10 mouse cellular contexts compared by ENCODE assay signal in genomic region chr19:9915935-9916334, GRCm38 (mm10). TPM values are rescaled to one million over a fixed set of nuclear protein-coding genes. Genes with fewer than 3 reads are reported as not detected.
DNase-seq lines count a peak whose midpoint lies in the region; ATAC-seq and TF ChIP-seq lines count a peak whose summit lies in the region.
"Had no signal": no experiment of that assay in that cellular context is flagged by ENCODE, and none has a peak within 500 bp of the region (broad histone marks: within the 10 kb centered on the region; RNA-seq: fewer than 3 reads in every experiment).

No protein-coding gene starts in this region.

- no peaks in the 10 kb centered on the region for H3K36me3 ChIP-seq in liver, adult 2 months (ENCODE audit: control insufficient read depth, insufficient read depth, low read length)
- H3K36me3 ChIP-seq in neural tube, embryonic 14.5 days (ENCODE audit: control insufficient read depth, insufficient read depth, low read length), result no peaks in the 10 kb centered on the region
- H3K36me3 ChIP-seq in testis, adult 2 months (ENCODE audit: control insufficient read depth, insufficient read depth, low read length), result no peaks in the 10 kb centered on the region
- H3K36me3 ChIP-seq: embryonic facial prominence, embryonic 15.5 days; neural tube, embryonic 13.5 days had no signal

- H3K9ac ChIP-seq in liver, adult 2 months (ENCODE audit: low read depth, low read length), result no peak overlapping the region
- H3K9ac ChIP-seq in neural tube, embryonic 14.5 days (replicated peaks; ENCODE audit: low read depth, low read length), result no peak overlapping the region
- H3K9ac ChIP-seq: embryonic facial prominence, embryonic 15.5 days; neural tube, embryonic 13.5 days had no signal

- no peak overlapping the region for H3K4me3 ChIP-seq in liver, adult 2 months (ENCODE audit: insufficient read depth, low read depth, low read length)
- H3K4me3 ChIP-seq in neural tube, embryonic 14.5 days (ENCODE audit: low read depth, low read length), result no peak overlapping the region
- H3K4me3 ChIP-seq in testis, adult 2 months (ENCODE audit: control insufficient read depth, low read depth, low read length), result no peak overlapping the region
- H3K4me3 ChIP-seq: embryonic facial prominence, embryonic 15.5 days; neural tube, embryonic 13.5 days had no signal

- TF ChIP-seq POLR2A in liver, adult 2 months (IDR thresholded peaks at IDR 0.05; ENCODE audit: extremely low read depth, insufficient read depth, low read length), result no peak
- TF ChIP-seq POLR2A in testis, adult 2 months (IDR thresholded peaks at IDR 0.05; ENCODE audit: control insufficient read depth, low read depth, low read length), result no peak

- no peaks in the 10 kb centered on the region for H3K4me1 ChIP-seq in liver, adult 2 months (ENCODE audit: control insufficient read depth, insufficient read depth, low read length)
- H3K4me1 ChIP-seq in neural tube, embryonic 14.5 days (ENCODE audit: control insufficient read depth, insufficient read depth, low read length), result no peaks in the 10 kb centered on the region
- no peaks in the 10 kb centered on the region for H3K4me1 ChIP-seq in testis, adult 2 months (ENCODE audit: control insufficient read depth, insufficient read depth, low read length)
- H3K4me1 ChIP-seq: neural tube, embryonic 13.5 days had no signal

- no peaks in the 10 kb centered on the region for H3K79me2 ChIP-seq in liver, adult 2 months (ENCODE audit: control insufficient read depth, insufficient read depth, low read length)

- TF ChIP-seq CTCF in liver, adult 2 months (IDR thresholded peaks at IDR 0.05; ENCODE audit: low read depth, low read length), result peak; percentile 88
- TF ChIP-seq CTCF in testis, adult 2 months (IDR thresholded peaks at IDR 0.05; ENCODE audit: control insufficient read depth, insufficient read depth, insufficient replicate concordance, low read depth, low read length), result peak; percentile 77; the same call in 1 of the 2 replicates

- no peaks in the 10 kb centered on the region for H3K27me3 ChIP-seq in liver, adult 2 months (ENCODE audit: control insufficient read depth, insufficient read depth, low read length)
- no peaks in the 10 kb centered on the region for H3K27me3 ChIP-seq in neural tube, embryonic 14.5 days (ENCODE audit: control insufficient read depth, insufficient read depth, low read length)
- no peaks in the 10 kb centered on the region for H3K27me3 ChIP-seq in testis, adult 2 months (ENCODE audit: control insufficient read depth, insufficient read depth, low read length)
- H3K27me3 ChIP-seq: embryonic facial prominence, embryonic 15.5 days; neural tube, embryonic 13.5 days had no signal

- ATAC-seq in neural tube, embryonic 14.5 days (ENCODE audit: low read depth), result peak; percentile 64

- H3K9me3 ChIP-seq in neural tube, embryonic 14.5 days (ENCODE audit: control insufficient read depth, low read length), result no peaks in the 10 kb centered on the region
- H3K9me3 ChIP-seq: embryonic facial prominence, embryonic 15.5 days; neural tube, embryonic 13.5 days had no signal

- H3K27ac ChIP-seq in liver, adult 2 months (replicated peaks; ENCODE audit: insufficient read depth, low read depth, low read length), result no peak overlapping the region
- no peak overlapping the region for H3K27ac ChIP-seq in neural tube, embryonic 14.5 days (ENCODE audit: low read depth, low read length)
- H3K27ac ChIP-seq in testis, adult 2 months (ENCODE audit: control insufficient read depth, insufficient read depth, low read depth, low read length), result no peak overlapping the region
- H3K27ac ChIP-seq: embryonic facial prominence, embryonic 15.5 days; neural tube, embryonic 13.5 days had no signal

- no peak overlapping the region for H3K4me2 ChIP-seq in neural tube, embryonic 14.5 days (ENCODE audit: low read depth, low read length)
- H3K4me2 ChIP-seq: embryonic facial prominence, embryonic 15.5 days; neural tube, embryonic 13.5 days had no signal

- 0% methylated on average over 1 of the region's 1 CpGs for WGBS in liver, adult 2 months
- WGBS in neural tube, embryonic 14.5 days, result 0% methylated on average over 1 of the region's 1 CpGs

- peak; percentile 51 to 63 for DNase-seq in urinary bladder, adult 18-20 months (ENCODE audit: low spot score in 2 of 2)
- no peak for DNase-seq in urinary bladder, adult 2 months (ENCODE audit: low spot score)
- peak; percentile 88 to 91 for DNase-seq in cerebellum, postnatal 10 days
- DNase-seq in frontal cortex, postnatal 25 days (ENCODE audit: low spot score in 2 of 2), result peak; percentile 59 to 81
- DNase-seq in kidney, adult 8-10 months, result peak; percentile 64 to 83
- peak; percentile 49 for DNase-seq in liver, adult 2 months (ENCODE audit: extremely low read depth, low read depth, low spot score)

RNA-seq across cellular contexts. Expression of gene Incenp, which starts 16.6 kb away (rescaled TPM):
- polyA plus RNA-seq in urinary bladder, adult 2 months (2012; rRNA removed), result 4.9 and 7.9 TPM in 2 replicates
- 1.9 and 2.4 TPM in 2 replicates for total RNA-seq in liver, adult 2 months (2014; rRNA removed)
- polyA plus RNA-seq in liver, adult 2 months (2012; rRNA removed), result 0.76 and 1.4 TPM in 2 replicates
- 16.2 and 16.8 TPM in 2 replicates for polyA plus RNA-seq in neural tube, embryonic 14.5 days (2014; fragmentation: Nextera tagmentation; extraction: Ambion mirVana)
- polyA plus RNA-seq in testis, adult 2 months (2012; rRNA removed), result 23.1 and 26.8 TPM in 2 replicates
